Mouse (Mus musculus) erythroid progenitor cell, adult 5-6 weeks (primary cell): ENCODE data around the gene Krt75. TPM values are rescaled to one million over a fixed set of nuclear protein-coding genes. Genes with fewer than 3 reads are reported as not detected.
"Not testable (repeated sequence)": the region's sequence is repeated elsewhere in the genome, so short reads cannot be mapped to it uniquely, and the experiment has no call there.

ENCODE experiments used
- ATAC-seq: replicated peaks from 2 replicates; pipeline ENCODE4 v1.8.0; 2016; ENCODE audit warnings: moderate number of reproducible peaks, mild to moderate bottlenecking, moderate TSS enrichment, inconsistent platforms; ENCODE audit not compliant: poor library complexity, low FRiP score, severe bottlenecking
- total RNA-seq, 2 experiments: library from RNA; stranded (forward) in 1 of 2; stranded (reverse) in 1 of 2; fragments of 150-400 nt in 1 of 2; fragments of 186-747, 209-891 nt in 1 of 2; gene quantifications; 2 replicates each; pipeline versions ENCODE4 v1.2.3 to v1.2.4; 2015 to 2017; ENCODE audit warnings: low replicate concordance in 2 of 2

Krt75 gene
- total RNA-seq, 2 experiments from 2014 or later = not detected

- no peak for ATAC-seq
These were observed 51.0 kb downstream of the Krt75 start for GRCm38 (mm10) chr15:101522556-101523232.

DNA sequence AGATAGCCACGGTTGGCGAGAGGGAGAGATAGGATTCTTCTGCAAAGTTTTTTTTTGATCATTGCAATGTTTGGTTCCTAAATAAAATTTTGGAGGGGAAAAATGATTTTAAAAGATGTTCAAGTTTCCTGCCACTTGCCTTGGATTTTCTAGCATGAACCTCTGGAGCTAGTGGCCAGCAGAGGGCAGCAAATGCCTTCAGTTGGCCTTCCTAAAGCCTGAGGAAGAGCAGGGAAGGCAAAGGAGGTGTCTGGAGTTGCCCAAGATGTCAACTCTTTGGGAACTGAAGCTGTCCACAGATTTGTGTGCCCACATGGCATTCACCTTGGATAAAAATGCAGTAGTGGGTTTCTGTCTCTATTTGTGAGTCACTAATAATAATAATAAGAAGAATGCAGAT lies 53.9 kb downstream of the Krt75 start:
- no peak for ATAC-seq

- ATAC-seq = not testable (repeated sequence)
These were observed 56.5 kb downstream of the Krt75 start, which contains the start of gene Gm49425 for GRCm38 (mm10) chr15:101517161-101517560. TSS of gene Gm49425 (minus strand) at chr15:101517261.

Other genes starting within 250 kb of the Krt75 start
- gene Krt80, start 203.7 kb downstream of the Krt75 start, total RNA-seq (2015; ENCODE audit: low replicate concordance) = 0.42 and 4.7 TPM in 2 replicates
- gene Krt80, start 203.7 kb downstream of the Krt75 start, total RNA-seq (2017; ENCODE audit: low replicate concordance) = 0.90 and 2.5 TPM in 2 replicates
- gene Krt7, start 162.9 kb downstream of the Krt75 start, total RNA-seq (2015; ENCODE audit: low replicate concordance) = not detected in 2 replicates
- gene Krt7, start 162.9 kb downstream of the Krt75 start, total RNA-seq (2017; ENCODE audit: low replicate concordance) = not detected in 2 replicates
- not detected in 2 replicates for gene Krt87, start 135.1 kb downstream of the Krt75 start, total RNA-seq (2015; ENCODE audit: low replicate concordance)
- not detected in 2 replicates for gene Krt87, start 135.1 kb downstream of the Krt75 start, total RNA-seq (2017; ENCODE audit: low replicate concordance)
- gene Krt88, start 126.2 kb downstream of the Krt75 start, total RNA-seq (2015; ENCODE audit: low replicate concordance) = not detected in 2 replicates
- gene Krt88, start 126.2 kb downstream of the Krt75 start, total RNA-seq (2017; ENCODE audit: low replicate concordance) = not detected in 2 replicates
- gene Krt81, start 110.2 kb downstream of the Krt75 start, total RNA-seq (2015; ENCODE audit: low replicate concordance) = 0.84 TPM in 1 of 2 replicates, not detected in the other
- not detected in 2 replicates for gene Krt81, start 110.2 kb downstream of the Krt75 start, total RNA-seq (2017; ENCODE audit: low replicate concordance)
- not detected in 2 replicates for gene Krt86, start 100.4 kb downstream of the Krt75 start, total RNA-seq (2015; ENCODE audit: low replicate concordance)
- not detected in 2 replicates for gene Krt86, start 100.4 kb downstream of the Krt75 start, total RNA-seq (2017; ENCODE audit: low replicate concordance)
- not detected in 2 replicates for gene Krt83, start 82.4 kb downstream of the Krt75 start, total RNA-seq (2015; ENCODE audit: low replicate concordance)
- not detected in 2 replicates for gene Krt83, start 82.4 kb downstream of the Krt75 start, total RNA-seq (2017; ENCODE audit: low replicate concordance)
- not detected in 2 replicates for gene Gm49425, start 56.6 kb downstream of the Krt75 start, total RNA-seq (2015; ENCODE audit: low replicate concordance)
- not detected in 2 replicates for gene Gm49425, start 56.6 kb downstream of the Krt75 start, total RNA-seq (2017; ENCODE audit: low replicate concordance)
- gene Krt84, start 41.1 kb downstream of the Krt75 start, total RNA-seq (2015; ENCODE audit: low replicate concordance) = not detected in 2 replicates
- not detected in 2 replicates for gene Krt84, start 41.1 kb downstream of the Krt75 start, total RNA-seq (2017; ENCODE audit: low replicate concordance)
- gene Krt82, start 23.2 kb downstream of the Krt75 start, total RNA-seq (2015; ENCODE audit: low replicate concordance) = not detected in 2 replicates
- gene Krt82, start 23.2 kb downstream of the Krt75 start, total RNA-seq (2017; ENCODE audit: low replicate concordance) = not detected in 2 replicates
- not detected in 2 replicates for gene Krt90, start 11.0 kb downstream of the Krt75 start, total RNA-seq (2015; ENCODE audit: low replicate concordance)
- not detected in 2 replicates for gene Krt90, start 11.0 kb downstream of the Krt75 start, total RNA-seq (2017; ENCODE audit: low replicate concordance)
- gene Gm5414, start 54.3 kb upstream of the Krt75 start, total RNA-seq (2015; ENCODE audit: low replicate concordance) = not detected in 2 replicates
- gene Gm5414, start 54.3 kb upstream of the Krt75 start, total RNA-seq (2017; ENCODE audit: low replicate concordance) = not detected in 2 replicates
- not detected in 2 replicates for gene Gm5478, start 73.5 kb upstream of the Krt75 start, total RNA-seq (2015; ENCODE audit: low replicate concordance)
- not detected in 2 replicates for gene Gm5478, start 73.5 kb upstream of the Krt75 start, total RNA-seq (2017; ENCODE audit: low replicate concordance)
- not detected in 2 replicates for gene Krt6b, start 106.4 kb upstream of the Krt75 start, total RNA-seq (2015; ENCODE audit: low replicate concordance)
- gene Krt6b, start 106.4 kb upstream of the Krt75 start, total RNA-seq (2017; ENCODE audit: low replicate concordance) = not detected in 2 replicates
- gene Krt6a, start 120.4 kb upstream of the Krt75 start, total RNA-seq (2015; ENCODE audit: low replicate concordance) = not detected in 2 replicates
- not detected in 2 replicates for gene Krt6a, start 120.4 kb upstream of the Krt75 start, total RNA-seq (2017; ENCODE audit: low replicate concordance)
- not detected in 2 replicates for gene Krt5, start 139.0 kb upstream of the Krt75 start, total RNA-seq (2015; ENCODE audit: low replicate concordance)
- gene Krt5, start 139.0 kb upstream of the Krt75 start, total RNA-seq (2017; ENCODE audit: low replicate concordance) = not detected in 2 replicates
- gene Krt71, start 169.2 kb upstream of the Krt75 start, total RNA-seq (2015; ENCODE audit: low replicate concordance) = not detected in 2 replicates
- gene Krt71, start 169.2 kb upstream of the Krt75 start, total RNA-seq (2017; ENCODE audit: low replicate concordance) = not detected in 2 replicates
- gene Krt72, start 212.6 kb upstream of the Krt75 start, total RNA-seq (2015; ENCODE audit: low replicate concordance) = not detected in 2 replicates
- gene Krt72, start 212.6 kb upstream of the Krt75 start, total RNA-seq (2017; ENCODE audit: low replicate concordance) = not detected in 2 replicates
- gene Krt73, start 228.4 kb upstream of the Krt75 start, total RNA-seq (2015; ENCODE audit: low replicate concordance) = not detected in 2 replicates
- gene Krt73, start 228.4 kb upstream of the Krt75 start, total RNA-seq (2017; ENCODE audit: low replicate concordance) = not detected in 2 replicates
- gene Krt2, start 244.3 kb upstream of the Krt75 start, total RNA-seq (2015; ENCODE audit: low replicate concordance) = not detected in 2 replicates
- not detected in 2 replicates for gene Krt2, start 244.3 kb upstream of the Krt75 start, total RNA-seq (2017; ENCODE audit: low replicate concordance)